Mouse (Mus musculus): ENCODE measurements at regions not wholly inside any gene's neighbourhood (a gene's known extent, or its start where the extent isn't known, plus 50 kb on each side); places are given as distances from the start of the nearest gene placed in this dataset.

DNA sequence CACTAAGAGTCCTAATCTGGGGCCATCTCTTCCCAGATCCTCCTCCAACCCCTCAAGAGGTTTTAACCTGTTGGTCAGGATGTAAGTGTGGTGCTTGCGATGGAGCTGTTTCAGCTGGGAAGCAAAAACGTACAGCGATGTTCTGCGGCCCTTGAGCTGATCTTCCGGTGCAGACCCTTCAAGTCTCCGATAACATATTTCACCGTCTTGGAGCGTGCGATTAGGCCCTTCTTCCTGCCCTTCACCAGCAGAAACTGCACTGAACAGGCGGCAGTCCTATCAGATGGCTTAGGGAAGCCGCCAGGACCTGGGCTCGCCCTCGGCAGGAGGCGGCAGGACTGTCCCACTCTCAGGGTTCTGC lies 90.1 kb upstream of the Vps8 start:
- TF ChIP-seq CTCF (IDR thresholded peaks at IDR 0.05; ENCODE audit: low read depth) (no peak), EP300 (IDR thresholded peaks at IDR 0.05; ENCODE audit: low read depth) (0 out of 2 replicates have a peak, but pooled peaks have one; percentile 27)

Data from liver, embryonic 14.5 days (tissue).